Mouse (Mus musculus) T-cell, adult 2 months (primary cell): Measurements from ENCODE around the gene Kcnmb1.

Experiments used
- DNase-seq: peaks from one replicate; pipeline ENCODE4 v3.0.0; 2022; ENCODE audit warnings: low spot score

The Kcnmb1 gene

GRCm38 (mm10) chr11:34001938-34002592, 39.3 kb downstream of the Kcnmb1 start:
- DNase-seq, result peak; percentile 63

- no peak for DNase-seq
Observed at GRCm38 (mm10) chr11:34002593-34002965, 39.8 kb downstream of the Kcnmb1 start.

GRCm38 (mm10) chr11:34007616-34008015, 44.8 kb downstream of the Kcnmb1 start:
- no peak for DNase-seq

DNA sequence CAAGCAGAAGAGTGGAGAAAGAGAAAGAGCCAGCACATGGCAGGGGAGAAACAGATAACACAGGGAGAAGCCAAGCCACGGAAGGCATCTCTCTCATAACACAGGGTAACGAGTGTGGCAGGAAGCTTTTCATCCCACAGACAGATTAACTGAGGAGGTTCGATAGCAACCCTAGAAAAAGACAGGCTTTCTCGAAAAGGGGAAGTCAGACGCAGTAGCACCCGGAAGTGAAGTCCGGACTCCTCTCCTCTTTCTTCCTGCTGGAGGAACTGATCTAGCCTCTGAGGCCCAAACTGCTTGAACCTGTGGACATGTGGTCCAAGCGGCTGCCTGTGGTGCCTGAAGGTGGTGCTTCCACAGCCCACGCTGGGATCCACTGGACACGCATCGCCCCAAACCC, 45.4 kb downstream of the Kcnmb1 start:
- peak; percentile 66 for DNase-seq

DNA sequence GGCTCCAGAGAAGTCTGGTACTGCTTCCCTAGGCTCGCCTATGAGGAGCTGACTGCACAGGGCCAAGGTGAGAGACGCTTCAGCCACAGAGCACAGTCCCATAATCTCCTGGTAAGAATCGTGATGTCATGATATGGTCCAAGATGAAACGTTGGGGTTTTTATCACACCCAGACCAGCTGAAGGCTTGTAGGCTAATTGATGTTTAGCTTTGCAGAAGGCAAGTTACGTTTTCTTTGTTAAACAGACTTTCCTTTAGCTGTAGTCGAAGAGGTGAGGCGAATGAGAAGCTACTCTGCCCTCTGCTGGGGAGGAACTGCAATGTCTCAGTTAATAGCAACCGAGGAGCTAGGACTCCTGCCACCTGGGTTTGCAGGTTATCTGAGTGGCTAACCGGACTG, 45.9 kb downstream of the Kcnmb1 start:
- peak; percentile 78 for DNase-seq

DNA sequence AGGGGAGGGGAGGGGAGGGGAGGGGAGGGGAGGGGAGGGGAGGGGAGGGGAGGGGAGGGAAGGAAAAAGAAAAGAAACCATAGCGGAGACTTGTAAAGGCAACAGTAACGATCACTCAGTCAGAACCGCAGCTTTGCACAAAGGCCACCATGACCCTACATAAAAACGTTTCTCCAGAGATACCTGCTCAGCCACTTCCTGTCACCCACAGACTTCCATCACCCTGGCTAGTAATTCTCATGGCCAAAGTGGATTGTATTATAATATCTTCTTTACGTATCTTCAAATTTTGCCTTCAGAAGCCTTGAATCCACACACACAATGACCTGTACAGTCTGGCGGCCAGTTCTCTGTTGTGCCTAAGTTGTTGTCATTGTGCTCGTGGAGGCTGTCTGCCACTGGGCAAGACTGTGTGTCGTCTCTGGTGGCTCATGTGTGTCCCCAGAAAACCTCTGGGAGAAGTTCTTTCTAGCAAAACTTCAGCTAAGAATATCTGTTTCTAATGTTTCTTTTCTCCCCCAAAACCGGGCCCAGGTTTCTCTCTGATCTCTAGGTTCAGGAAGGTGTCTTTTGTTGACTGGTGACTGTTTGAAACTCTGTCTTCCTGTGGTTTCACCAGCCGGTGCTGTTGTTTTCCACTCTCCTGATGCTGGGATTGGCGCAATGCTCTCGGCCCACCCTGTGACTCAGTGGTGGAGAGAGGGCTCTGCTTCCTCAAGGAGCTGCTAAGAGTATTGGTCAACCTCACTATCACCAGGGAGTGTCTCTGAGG, 46.7 kb downstream of the Kcnmb1 start:
- peak; percentile 59 for DNase-seq

- DNase-seq, result peak; percentile 74
Observed at GRCm38 (mm10) chr11:34010133-34010858, 47.5 kb downstream of the Kcnmb1 start.

- DNase-seq, result peak; percentile 70
Observed at GRCm38 (mm10) chr11:34010859-34011172, 48.0 kb downstream of the Kcnmb1 start.

DNA sequence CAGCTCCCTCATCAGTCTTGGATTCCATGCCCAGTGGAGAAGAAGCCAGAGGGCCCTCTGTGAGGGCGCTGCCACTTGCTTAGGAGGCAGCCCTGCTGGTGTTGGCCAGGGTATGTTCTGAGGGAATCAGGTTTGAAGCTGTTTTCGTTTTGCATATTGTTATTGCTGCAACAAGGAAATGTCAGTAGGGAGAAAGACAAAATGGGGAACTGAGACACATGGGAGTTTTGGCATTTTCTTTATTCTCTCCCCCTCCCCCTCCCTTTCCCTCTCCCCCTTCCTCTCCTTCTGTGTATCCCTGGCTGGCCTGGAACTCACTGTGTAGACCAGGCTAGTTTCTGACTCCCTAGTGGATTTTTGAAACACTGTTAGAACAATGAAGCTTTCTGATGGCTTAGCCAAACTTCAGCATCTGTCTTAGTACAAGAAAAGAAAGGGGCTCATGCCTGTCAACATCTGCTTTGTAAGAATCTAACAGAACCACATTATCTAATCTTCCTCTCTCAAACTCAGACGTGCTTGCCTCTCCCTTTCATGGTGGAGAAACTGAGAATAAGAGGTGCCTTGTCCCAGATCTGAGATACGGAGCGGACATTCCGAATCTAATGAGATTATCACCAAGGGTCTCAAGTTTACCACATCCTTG, 49.3 kb downstream of the Kcnmb1 start:
- DNase-seq, result no peak
